Mouse (Mus musculus) kidney, embryonic 14.5 days (tissue): ENCODE measurements around the gene Epn2. TPM values are rescaled to one million over a fixed set of nuclear protein-coding genes. Genes with fewer than 3 reads are reported as not detected.

Source experiments
- ATAC-seq: fragments of 200-750 bp; cut with Nextera tagmentation; 2 replicates; pipeline ENCODE4 v1.8.0; 2017; ENCODE audit warnings: moderate number of reproducible peaks, mild to moderate bottlenecking, moderate TSS enrichment, moderate library complexity; ENCODE audit not compliant: low FRiP score, low TSS enrichment
- H3K27ac ChIP-seq: fragments of 300-500 bp; sonication (generic); 2 replicates; pipeline ENCODE4 v1.5.1; 2014; ENCODE audit warnings: low read depth, mild to moderate bottlenecking, low read length, moderate library complexity, mixed read lengths
- H3K27me3 ChIP-seq: fragments of 300-500 bp; sonication (generic); 2 replicates; pipeline ENCODE4 v1.6.1; 2014; ENCODE audit warnings: mild to moderate bottlenecking, low read length; ENCODE audit not compliant: control insufficient read depth, insufficient read depth
- H3K36me3 ChIP-seq: fragments of 300-500 bp; sonication (generic); 2 replicates; pipeline ENCODE4 v1.6.1; 2014; ENCODE audit warnings: low read length, mixed read lengths; ENCODE audit not compliant: control insufficient read depth, insufficient read depth
- H3K4me1 ChIP-seq: fragments of 300-500 bp; sonication (generic); 2 replicates; pipeline ENCODE4 v1.6.1; 2014; ENCODE audit warnings: low read length, mixed read lengths; ENCODE audit not compliant: control insufficient read depth, insufficient read depth
- H3K4me2 ChIP-seq: fragments of 300-500 bp; sonication (generic); replicated peaks from 2 replicates; pipeline ENCODE4 v1.6.1; 2014; ENCODE audit warnings: low read depth, mild to moderate bottlenecking, low read length
- H3K4me3 ChIP-seq: fragments of 300-500 bp; sonication (generic); 2 replicates; pipeline ENCODE4 v1.5.1; 2014; ENCODE audit warnings: mild to moderate bottlenecking, low read length
- H3K9ac ChIP-seq: fragments of 300-500 bp; sonication (generic); 2 replicates; pipeline ENCODE4 v1.6.1; 2014; ENCODE audit warnings: low read depth, mild to moderate bottlenecking, low read length, moderate library complexity
- H3K9me3 ChIP-seq: fragments of 300-500 bp; sonication (generic); 2 replicates; pipeline ENCODE4 v1.6.1; 2016; ENCODE audit warnings: low read length; ENCODE audit not compliant: control insufficient read depth
- WGBS: fragments of 180-500 bp; shearing (Covaris S2); extraction: QIAGEN DNeasy Blood & Tissue Kit; methylation state at CpG from one replicate; pipeline ENCODE4 v1.1.7; 2014; 5-methylcytosine and 5-hydroxymethylcytosine counted together
- polyA plus RNA-seq: library from polyadenylated mRNA; unstranded; fragments of >200 nt; fragmentation: Nextera tagmentation; extraction: Ambion mirVana; gene quantifications from 2 replicates; pipeline ENCODE4 v1.2.1, GENCODE M21; 2014

Gene Epn2
- polyA plus RNA-seq, 1 experiment from 2014 or later: 31.3 TPM

- Histone ChIP-seq H3K9ac (peak overlapping the region; percentile 13; the same call in 1 of the 2 replicates), H3K4me1 (peaks cover 10% of the 10 kb centered on the region), H3K4me3 (peak overlapping the region; percentile 2; the same call in 1 of the 2 replicates), H3K4me2 (peak overlapping the region; percentile 28), H3K27me3 (no peaks in the 10 kb centered on the region), H3K36me3 (no peaks in the 10 kb centered on the region), H3K27ac (peak overlapping the region; percentile 43; the same call in 1 of the 2 replicates), H3K9me3 (no peaks in the 10 kb centered on the region)
- ATAC-seq: peak; percentile 75
- WGBS: 38% methylated on average over 17 of the region's 17 CpGs
These were observed 101.7 kb downstream of the Epn2 start for GRCm38 (mm10) chr11:61477566-61478508.

- no peaks in the 10 kb centered on the region for H3K36me3 ChIP-seq
- peak overlapping the region; percentile 3; the same call in 1 of the 2 replicates for H3K27ac ChIP-seq
- no peaks in the 10 kb centered on the region for H3K27me3 ChIP-seq
- peak overlapping the region; percentile 13; the same call in 1 of the 2 replicates for H3K9ac ChIP-seq
- H3K4me1 ChIP-seq: peaks cover 10% of the 10 kb centered on the region
- peak overlapping the region; percentile 28 for H3K4me2 ChIP-seq
- no peak overlapping the region; the same call in 1 of the 2 replicates for H3K4me3 ChIP-seq
- 49% methylated on average over 12 of the region's 12 CpGs for WGBS
- no peaks in the 10 kb centered on the region for H3K9me3 ChIP-seq
- peak; percentile 55; the same call in 1 of the 2 replicates for ATAC-seq
These were observed 102.6 kb downstream of the Epn2 start for GRCm38 (mm10) chr11:61476786-61477382.

GRCm38 (mm10) chr11:61473630-61474029, 105.9 kb downstream of the Epn2 start:
- H3K27me3 ChIP-seq: no peaks in the 10 kb centered on the region

GRCm38 (mm10) chr11:61470880-61471279, 108.6 kb downstream of the Epn2 start:
- 0 out of 2 replicates have a peak, but pooled peaks cover 4% of the 10 kb centered on the region for H3K4me1 ChIP-seq
- H3K27me3 ChIP-seq: no peaks in the 10 kb centered on the region
- no peaks in the 10 kb centered on the region for H3K36me3 ChIP-seq
- no peak for ATAC-seq
- no peak overlapping the region for H3K9ac ChIP-seq
- no peak overlapping the region for H3K4me2 ChIP-seq
- H3K9me3 ChIP-seq: no peaks in the 10 kb centered on the region
- H3K27ac ChIP-seq: no peak overlapping the region
- no peak overlapping the region for H3K4me3 ChIP-seq

More at GRCm38 (mm10) chr11:61473630-61474029, 105.9 kb downstream of the Epn2 start:
- ATAC-seq: no peak
- no peak overlapping the region for H3K4me3 ChIP-seq
- no peaks in the 10 kb centered on the region for H3K9me3 ChIP-seq
- no peak overlapping the region for H3K27ac ChIP-seq
- no peak overlapping the region for H3K9ac ChIP-seq
- H3K4me1 ChIP-seq: peaks cover 8% of the 10 kb centered on the region; the same call in 1 of the 2 replicates
- 71% methylated on average over 4 of the region's 4 CpGs for WGBS
- no peaks in the 10 kb centered on the region for H3K36me3 ChIP-seq
- no peak overlapping the region for H3K4me2 ChIP-seq

- no peak overlapping the region for H3K9ac ChIP-seq
- no peaks in the 10 kb centered on the region for H3K36me3 ChIP-seq
- H3K27ac ChIP-seq: no peak overlapping the region
- no peak for ATAC-seq
- no peaks in the 10 kb centered on the region for H3K9me3 ChIP-seq
- 0 out of 2 replicates have a peak, but pooled peaks cover 8% of the 10 kb centered on the region for H3K4me1 ChIP-seq
- no peak overlapping the region for H3K4me3 ChIP-seq
- no peak overlapping the region for H3K4me2 ChIP-seq
- 62% methylated on average over 7 of the region's 7 CpGs for WGBS
- H3K27me3 ChIP-seq: no peaks in the 10 kb centered on the region
These were observed 110.1 kb downstream of the Epn2 start for GRCm38 (mm10) chr11:61469317-61469917.

- H3K27ac ChIP-seq: no peak overlapping the region
- no peaks in the 10 kb centered on the region for H3K9me3 ChIP-seq
- H3K4me2 ChIP-seq: no peak overlapping the region
- WGBS: 82% methylated on average over 4 of the region's 4 CpGs
- no peaks in the 10 kb centered on the region for H3K36me3 ChIP-seq
- no peak overlapping the region for H3K9ac ChIP-seq
- H3K27me3 ChIP-seq: no peaks in the 10 kb centered on the region
- ATAC-seq: no peak
- H3K4me1 ChIP-seq: 0 out of 2 replicates have a peak, but pooled peaks cover 8% of the 10 kb centered on the region
- no peak overlapping the region for H3K4me3 ChIP-seq
These were observed 111.0 kb downstream of the Epn2 start for GRCm38 (mm10) chr11:61468534-61468933.

Other genes starting within 250 kb of the Epn2 start
- gene Slc47a2, start 236.8 kb downstream of the Epn2 start, polyA plus RNA-seq: not detected in 2 replicates
- gene Slc47a1, start 201.3 kb downstream of the Epn2 start, polyA plus RNA-seq: 4.3 and 9.1 TPM in 2 replicates
- 0.08 and 0.26 TPM in 2 replicates for gene Rnf112, start 125.6 kb downstream of the Epn2 start, polyA plus RNA-seq
- 115 and 163 TPM in 2 replicates for gene Mfap4, start 94.3 kb downstream of the Epn2 start, polyA plus RNA-seq
- 34.2 and 53.4 TPM in 2 replicates for gene Mapk7, start 85.3 kb downstream of the Epn2 start, polyA plus RNA-seq
- gene B9d1, start 74.5 kb downstream of the Epn2 start, polyA plus RNA-seq: 49.2 and 56.4 TPM in 2 replicates
- gene Grap, start 73.6 kb upstream of the Epn2 start, polyA plus RNA-seq: 7.5 and 8.6 TPM in 2 replicates
- gene Fam83g, start 104.4 kb upstream of the Epn2 start, polyA plus RNA-seq: 1.8 and 1.9 TPM in 2 replicates
- 0.11 and 0.16 TPM in 2 replicates for gene Slc5a10, start 141.1 kb upstream of the Epn2 start, polyA plus RNA-seq
- gene Prpsap2, start 182.4 kb upstream of the Epn2 start, polyA plus RNA-seq: 28.0 and 31.7 TPM in 2 replicates